Mouse (Mus musculus) bone marrow, adult 2 months (tissue): ENCODE measurements at regions not wholly inside any gene's neighbourhood (a gene's known extent, or its start where the extent isn't known, plus 50 kb on each side); places are given as distances from the start of the nearest gene placed in this dataset.

Source experiments
- CTCF ChIP-seq: fragments of 200-500 bp; IDR thresholded peaks from 2 replicates; pipeline ENCODE4 v1.5.1; 2011; ENCODE audit warnings: low read length, control low read depth; ENCODE audit not compliant: control insufficient read depth, insufficient read depth
- POLR2A ChIP-seq: fragments of 200-500 bp; IDR thresholded peaks from 2 replicates; pipeline ENCODE4 v1.6.1; 2011; ENCODE audit warnings: low read depth, mild to moderate bottlenecking, control low read depth, low read length, borderline replicate concordance; ENCODE audit not compliant: control insufficient read depth

GRCm38 (mm10) chr11:44089514-44089913, 188.5 kb upstream of the Adra1b start:
- no peak for TF ChIP-seq CTCF
- no peak for TF ChIP-seq POLR2A
